Mouse (Mus musculus) neural tube, embryonic 11.5 days (tissue): ENCODE results near the gene Grid1. TPM values are rescaled to one million over a fixed set of nuclear protein-coding genes. Genes with fewer than 3 reads are reported as not detected.

Experiments
- ATAC-seq: fragments of 200-750 bp; cut with Nextera tagmentation; 2 replicates; pipeline ENCODE4 v1.8.0; 2017; ENCODE audit warnings: moderate number of reproducible peaks, mild to moderate bottlenecking, moderate TSS enrichment, moderate library complexity; ENCODE audit not compliant: insufficient read depth, low FRiP score, low TSS enrichment
- DNase-seq: peaks from one replicate; pipeline ENCODE4 v3.0.0-alpha.2; 2015; ENCODE audit warnings: low spot score
- H3K27ac ChIP-seq: fragments of 300-500 bp; sonication (generic); 2 replicates; pipeline ENCODE4 v1.5.1; 2014; ENCODE audit warnings: low read depth, mild to moderate bottlenecking, low read length
- H3K27me3 ChIP-seq: fragments of 300-500 bp; sonication (generic); 2 replicates; pipeline ENCODE4 v1.6.1; 2014; ENCODE audit warnings: mild to moderate bottlenecking, low read length, mixed read lengths; ENCODE audit not compliant: control insufficient read depth, insufficient read depth
- H3K36me3 ChIP-seq: fragments of 300-500 bp; sonication (generic); 2 replicates; pipeline ENCODE4 v1.6.1; 2014; ENCODE audit warnings: mild to moderate bottlenecking, low read length, moderate library complexity, mixed read lengths; ENCODE audit not compliant: control insufficient read depth, insufficient read depth
- H3K4me1 ChIP-seq: fragments of 300-500 bp; sonication (generic); 2 replicates; pipeline ENCODE4 v1.6.1; 2014; ENCODE audit warnings: low read length, mixed read lengths; ENCODE audit not compliant: control insufficient read depth, insufficient read depth
- H3K4me2 ChIP-seq: fragments of 300-500 bp; sonication (generic); 2 replicates; pipeline ENCODE4 v1.6.1; 2014; ENCODE audit warnings: low read depth, mild to moderate bottlenecking, moderate library complexity
- H3K4me3 ChIP-seq: fragments of 300-500 bp; sonication (generic); 2 replicates; pipeline ENCODE4 v1.5.1; 2014; ENCODE audit warnings: low read depth, low read length
- H3K9ac ChIP-seq: fragments of 300-500 bp; sonication (generic); 2 replicates; pipeline ENCODE4 v1.6.1; 2014; ENCODE audit warnings: mild to moderate bottlenecking, low read length
- H3K9me3 ChIP-seq: fragments of 300-500 bp; sonication (generic); 2 replicates; pipeline ENCODE4 v1.6.1; 2016; ENCODE audit warnings: low read length; ENCODE audit not compliant: control insufficient read depth
- WGBS: fragments of 180-500 bp; shearing (Covaris S2); extraction: QIAGEN DNeasy Blood & Tissue Kit; methylation state at CpG from one replicate; pipeline ENCODE4 v1.1.7; 2014; 5-methylcytosine and 5-hydroxymethylcytosine counted together
- polyA plus RNA-seq: library from polyadenylated mRNA; unstranded; fragments of >200 nt; fragmentation: Nextera tagmentation; extraction: Ambion mirVana; gene quantifications from 2 replicates; pipeline ENCODE4 v1.2.1, GENCODE M21; 2014

Gene Grid1
- polyA plus RNA-seq, 1 experiment from 2014 or later: 1.7 TPM

DNA sequence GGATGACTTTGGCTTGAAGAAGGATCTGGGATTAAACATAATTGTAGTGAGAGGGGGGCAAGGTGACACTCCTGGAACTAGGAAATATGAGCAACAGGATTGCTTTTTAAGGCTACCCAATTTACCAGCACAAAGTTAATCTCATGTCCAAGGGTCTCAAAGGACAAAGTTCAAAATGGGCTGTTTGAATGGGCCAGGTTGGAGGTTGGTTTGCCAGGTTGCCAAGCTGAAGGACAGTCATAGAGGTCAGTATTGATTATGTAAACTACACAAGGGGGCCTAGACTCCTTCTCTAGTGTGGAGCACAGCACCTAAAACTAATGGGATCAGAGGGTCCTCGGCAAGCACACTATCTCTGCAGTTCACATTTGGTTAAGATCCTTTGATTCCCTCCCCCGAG is 300.2 kb downstream of the Grid1 start:
- ATAC-seq: no peak
- DNase-seq: no peak
- Histone ChIP-seq H3K27ac (no peak overlapping the region), H3K9ac (no peak overlapping the region), H3K9me3 (no peaks in the 10 kb centered on the region), H3K4me2 (no peak overlapping the region), H3K4me3 (no peak overlapping the region), H3K4me1 (no peaks in the 10 kb centered on the region), H3K36me3 (no peaks in the 10 kb centered on the region), H3K27me3 (no peaks in the 10 kb centered on the region)
- 76% methylated on average over 2 of the region's 2 CpGs for WGBS

DNA sequence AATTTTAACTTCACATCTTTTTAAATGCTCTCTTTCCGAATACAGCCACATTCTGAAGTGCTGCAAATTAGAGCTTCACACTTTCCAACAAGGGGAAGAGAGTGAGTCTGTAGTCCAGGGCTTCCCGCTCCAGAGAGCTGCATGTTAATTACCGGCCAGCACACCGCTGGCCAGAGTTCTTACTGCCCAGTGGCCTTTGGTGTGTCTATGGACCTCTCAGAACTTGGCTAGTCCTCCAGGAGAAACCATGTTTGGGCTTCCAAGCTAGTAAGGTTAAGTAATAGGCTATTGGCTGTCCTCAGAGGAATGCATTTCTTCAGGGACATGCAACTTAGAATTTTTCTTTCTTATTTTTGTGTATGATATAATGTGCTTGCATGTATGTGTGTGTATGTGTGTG is 301.0 kb downstream of the Grid1 start:
- Histone ChIP-seq H3K4me1 (no peaks in the 10 kb centered on the region), H3K4me2 (no peak overlapping the region), H3K27ac (no peak overlapping the region), H3K27me3 (no peaks in the 10 kb centered on the region), H3K36me3 (no peaks in the 10 kb centered on the region), H3K9me3 (no peaks in the 10 kb centered on the region), H3K4me3 (no peak overlapping the region), H3K9ac (no peak overlapping the region)
- DNase-seq (no peak), ATAC-seq (no peak)
- 80% methylated on average over 4 of the region's 4 CpGs for WGBS

DNA sequence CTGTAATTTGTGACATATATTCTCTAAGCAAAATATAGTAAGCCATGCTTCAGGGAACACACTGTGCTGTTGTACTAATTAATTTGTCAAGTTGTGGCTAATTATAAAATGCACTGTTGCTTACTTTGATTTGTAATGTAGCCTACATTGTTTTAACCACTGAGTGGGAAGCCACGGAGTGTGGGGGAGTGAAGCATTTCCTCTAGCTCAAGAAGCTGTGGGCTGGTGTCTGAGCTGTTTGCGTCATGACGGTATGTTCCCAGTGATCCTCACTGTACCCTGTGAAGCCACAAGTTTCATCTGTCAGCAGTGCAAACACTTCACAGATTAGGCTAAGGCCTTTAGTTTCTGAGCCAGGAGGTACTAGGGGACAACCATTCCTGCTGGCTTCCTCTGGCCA is 302.2 kb downstream of the Grid1 start:
- WGBS: 78% methylated on average over 3 of the region's 3 CpGs
- Histone ChIP-seq H3K27me3 (no peaks in the 10 kb centered on the region), H3K4me1 (no peaks in the 10 kb centered on the region), H3K4me2 (no peak overlapping the region), H3K9me3 (no peaks in the 10 kb centered on the region), H3K9ac (no peak overlapping the region), H3K36me3 (no peaks in the 10 kb centered on the region), H3K27ac (no peak overlapping the region), H3K4me3 (no peak overlapping the region)
- no peak for ATAC-seq
- no peak for DNase-seq

GRCm38 (mm10) chr14:35123260-35123875 is 303.5 kb downstream of the Grid1 start:
- no peaks in the 10 kb centered on the region for H3K9me3 ChIP-seq
- DNase-seq (no peak), ATAC-seq (no peak)
- no peak overlapping the region for H3K27ac ChIP-seq
- no peak overlapping the region for H3K4me3 ChIP-seq
- no peak overlapping the region for H3K9ac ChIP-seq
- no peaks in the 10 kb centered on the region for H3K36me3 ChIP-seq
- H3K4me2 ChIP-seq: no peak overlapping the region
- no peaks in the 10 kb centered on the region for H3K27me3 ChIP-seq
- H3K4me1 ChIP-seq: no peaks in the 10 kb centered on the region
- WGBS: 87% methylated on average over 5 of the region's 5 CpGs

DNA sequence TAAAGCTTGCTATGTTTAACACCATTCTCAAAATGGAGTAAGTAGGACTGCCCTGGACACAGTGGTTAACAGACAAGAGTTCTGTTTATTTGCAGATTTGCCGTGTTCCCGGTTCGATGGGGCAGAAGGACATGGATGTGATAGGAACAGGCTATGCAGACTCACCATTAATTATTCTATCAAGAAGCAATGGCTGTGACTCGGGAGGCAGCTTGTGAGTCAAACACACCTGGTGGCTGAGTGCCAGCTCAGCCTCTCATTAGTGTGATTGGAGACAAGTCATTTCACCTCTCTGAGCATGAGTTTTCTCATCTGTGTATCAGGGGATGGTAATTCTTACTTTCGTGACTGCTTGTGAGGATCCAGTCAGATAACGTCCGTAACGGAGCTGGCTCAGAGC is 307.7 kb downstream of the Grid1 start:
- no peaks in the 10 kb centered on the region for H3K27me3 ChIP-seq
- no peak overlapping the region for H3K4me3 ChIP-seq
- H3K9me3 ChIP-seq: no peaks in the 10 kb centered on the region
- H3K9ac ChIP-seq: no peak overlapping the region
- no peak overlapping the region for H3K4me2 ChIP-seq
- H3K27ac ChIP-seq: no peak overlapping the region
- no peak for ATAC-seq
- H3K4me1 ChIP-seq: no peaks in the 10 kb centered on the region
- no peak for DNase-seq
- H3K36me3 ChIP-seq: no peaks in the 10 kb centered on the region
- 94% methylated on average over 8 of the region's 8 CpGs for WGBS

DNA sequence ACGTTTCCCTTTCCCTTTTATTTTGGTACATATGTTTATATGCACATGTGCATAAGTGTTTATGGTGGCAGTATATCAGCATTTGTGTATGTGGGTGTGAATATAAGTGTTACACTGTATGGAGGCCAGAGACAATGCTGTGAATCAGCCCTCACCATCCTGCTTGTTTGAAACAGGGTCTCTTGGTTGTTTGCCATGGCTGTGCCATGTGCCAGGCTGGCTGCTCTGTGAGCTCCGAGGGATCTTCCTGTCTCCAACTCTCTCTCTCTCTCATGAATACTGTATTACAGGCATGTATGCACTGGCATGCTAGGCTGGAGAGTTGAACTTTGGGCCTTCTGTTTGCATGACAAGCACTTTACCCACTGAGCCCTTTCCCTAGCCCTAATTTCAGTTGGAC is 315.1 kb downstream of the Grid1 start:
- Histone ChIP-seq H3K9ac (no peak overlapping the region), H3K4me2 (no peak overlapping the region), H3K9me3 (no peaks in the 10 kb centered on the region), H3K27me3 (no peaks in the 10 kb centered on the region), H3K4me3 (no peak overlapping the region), H3K27ac (no peak overlapping the region), H3K4me1 (no peaks in the 10 kb centered on the region), H3K36me3 (no peaks in the 10 kb centered on the region)
- 93% methylated on average over 2 of the region's 2 CpGs for WGBS
- DNase-seq (no peak), ATAC-seq (no peak)

DNA sequence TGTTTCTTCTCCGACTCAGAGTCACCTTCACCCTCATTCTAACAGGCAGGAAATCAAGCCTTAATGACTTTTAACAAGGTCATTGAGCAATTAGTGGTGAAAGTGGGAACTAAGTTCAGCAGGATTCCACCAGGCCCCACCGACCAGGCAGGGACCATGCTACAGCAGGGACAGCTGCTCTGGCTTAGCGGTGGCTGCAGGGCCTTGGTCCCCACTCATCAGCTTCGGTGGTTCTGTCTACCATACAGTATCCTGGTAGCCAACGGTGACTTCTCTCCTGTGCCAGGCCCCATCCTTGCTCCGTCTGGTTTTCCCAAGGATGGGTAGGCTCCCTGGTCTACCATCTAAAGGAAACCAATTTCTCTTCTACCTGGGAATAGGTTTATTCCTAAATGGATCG is 318.2 kb downstream of the Grid1 start:
- no peaks in the 10 kb centered on the region for H3K4me1 ChIP-seq
- no peak for DNase-seq
- no peak overlapping the region for H3K4me3 ChIP-seq
- no peaks in the 10 kb centered on the region for H3K9me3 ChIP-seq
- no peak for ATAC-seq
- H3K27me3 ChIP-seq: no peaks in the 10 kb centered on the region
- H3K36me3 ChIP-seq: no peaks in the 10 kb centered on the region
- WGBS: 77% methylated on average over 7 of the region's 7 CpGs
- H3K27ac ChIP-seq: no peak overlapping the region
- H3K9ac ChIP-seq: no peak overlapping the region
- no peak overlapping the region for H3K4me2 ChIP-seq

- Histone ChIP-seq H3K27me3 (no peaks in the 10 kb centered on the region), H3K4me2 (no peak overlapping the region), H3K27ac (no peak overlapping the region), H3K9me3 (no peaks in the 10 kb centered on the region), H3K4me3 (no peak overlapping the region), H3K4me1 (no peaks in the 10 kb centered on the region), H3K36me3 (no peaks in the 10 kb centered on the region), H3K9ac (no peak overlapping the region)
- 80% methylated on average over 7 of the region's 7 CpGs for WGBS
- no peak for ATAC-seq
- no peak for DNase-seq
Observed at GRCm38 (mm10) chr14:35139824-35140223, 319.9 kb downstream of the Grid1 start.

DNA sequence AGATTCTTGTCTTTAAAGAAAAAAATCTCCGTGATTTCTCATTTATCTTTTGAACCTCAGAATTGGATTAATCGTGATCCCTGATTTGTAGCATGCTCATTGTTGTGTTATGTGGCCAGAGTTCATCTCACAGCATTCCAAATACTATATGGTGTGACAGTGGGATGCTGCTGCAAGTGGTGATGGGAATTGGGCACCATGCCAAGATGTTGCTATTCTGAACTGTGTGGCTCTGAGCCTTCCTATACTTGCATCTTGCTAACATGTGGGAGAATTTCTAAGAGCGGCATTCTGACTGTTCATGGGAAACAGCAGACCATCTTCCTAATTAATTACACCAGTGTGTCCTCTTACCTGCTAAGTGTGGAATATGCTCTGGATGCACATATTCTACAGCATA is 332.5 kb downstream of the Grid1 start:
- no peak overlapping the region for H3K27ac ChIP-seq
- no peak overlapping the region for H3K9ac ChIP-seq
- H3K4me2 ChIP-seq: no peak overlapping the region
- H3K27me3 ChIP-seq: no peaks in the 10 kb centered on the region
- no peaks in the 10 kb centered on the region for H3K36me3 ChIP-seq
- ATAC-seq (no peak), DNase-seq (no peak)
- no peaks in the 10 kb centered on the region for H3K4me1 ChIP-seq
- H3K9me3 ChIP-seq: no peaks in the 10 kb centered on the region
- WGBS: 86% methylated on average over 3 of the region's 3 CpGs
- no peak overlapping the region for H3K4me3 ChIP-seq
